Mouse (Mus musculus): ENCODE data around the gene Postn. TPM values are rescaled to one million over a fixed set of nuclear protein-coding genes. Genes with fewer than 3 reads are reported as not detected.

The Postn gene
- 181 and 184 TPM in 2 replicates for polyA plus RNA-seq (2016; fragmentation: Nextera tagmentation; extraction: Ambion mirVana)

DNA sequence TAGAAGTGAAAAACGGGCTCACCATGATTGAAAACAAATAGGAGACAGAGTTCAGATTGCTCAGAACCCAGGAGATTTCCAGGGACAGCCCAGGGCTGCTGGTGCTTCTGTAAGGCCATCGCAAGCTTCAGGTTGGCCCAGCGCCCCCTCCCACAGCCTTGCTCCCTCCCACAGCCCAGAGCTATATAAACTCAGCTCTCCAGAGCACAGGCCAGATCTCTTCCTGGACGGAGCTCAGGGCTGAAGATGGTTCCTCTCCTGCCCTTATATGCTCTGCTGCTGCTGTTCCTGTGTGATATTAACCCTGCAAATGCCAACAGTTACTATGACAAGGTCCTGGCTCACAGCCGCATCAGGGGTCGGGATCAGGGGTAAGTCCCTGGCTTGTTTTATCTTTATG, at the start of gene Postn:
Postn (plus strand) TSS at position 213 of the 400 bp plus-strand sequence.
- ATAC-seq (ENCODE audit: insufficient number of reproducible peaks, insufficient read depth, low FRiP score, low TSS enrichment), result no peak
- Histone ChIP-seq H3K9me3 (no peaks in the 10 kb centered on the region), H3K4me3 (peak within 1 kb of the TSS; percentile 22), H3K4me1 (peaks cover 18% of the 10 kb centered on the region), H3K36me3 (no peaks in the 10 kb centered on the region), H3K4me2 (replicated peaks) (peak within 1 kb of the TSS; percentile 38), H3K27me3 (no peaks in the 10 kb centered on the region), H3K9ac (peak within 1 kb of the TSS; percentile 24), H3K27ac (peak within 1 kb of the TSS; percentile 75)
- 22% methylated on average over 6 of the region's 6 CpGs for WGBS

- H3K36me3 ChIP-seq, result no peaks in the 10 kb centered on the region
These were observed 46.9 kb upstream of the Postn start for GRCm38 (mm10) chr3:54314055-54314454.

DNA sequence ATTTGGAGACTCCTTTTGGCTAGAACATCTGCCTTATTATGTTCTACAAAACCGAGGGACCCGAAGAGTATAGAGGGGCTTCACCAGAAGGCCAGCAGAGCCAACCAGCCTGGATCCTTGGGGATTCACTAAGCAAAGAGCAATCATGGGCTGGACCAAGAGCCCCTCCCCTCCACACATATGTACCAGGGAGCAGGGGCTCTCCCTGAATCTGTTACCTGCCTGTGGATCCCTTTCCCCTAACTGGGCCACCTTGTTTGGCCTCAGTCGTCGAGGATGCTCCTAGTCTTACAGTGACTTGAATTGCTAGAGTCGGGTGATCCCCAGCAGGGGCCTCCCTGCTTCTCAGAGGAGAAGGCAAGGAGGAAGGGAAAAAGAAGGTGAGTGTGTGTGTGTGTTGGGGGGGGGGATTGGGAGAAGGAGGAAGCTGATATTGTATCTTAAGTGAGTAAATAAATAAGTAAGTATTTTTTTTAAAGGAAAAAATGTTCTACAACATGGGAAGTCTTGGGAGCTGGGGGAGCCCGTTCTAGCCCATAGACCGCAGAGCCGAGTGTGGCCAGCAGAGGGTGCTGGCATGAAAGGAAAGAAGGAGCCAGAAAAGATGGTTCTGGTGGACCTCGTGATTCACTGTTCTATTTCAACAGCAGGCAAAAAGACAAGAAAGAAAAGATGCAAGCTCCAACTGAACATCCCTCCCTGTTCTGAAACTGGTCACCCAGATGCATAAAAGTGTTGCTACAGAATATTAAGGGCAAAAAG, 7.8 kb upstream of the Postn start:
- Histone ChIP-seq H3K4me3 (no peak overlapping the region), H3K27me3 (no peaks in the 10 kb centered on the region), H3K27ac (no peak overlapping the region), H3K4me2 (replicated peaks) (no peak overlapping the region), H3K36me3 (no peaks in the 10 kb centered on the region), H3K9me3 (no peaks in the 10 kb centered on the region), H3K4me1 (no peaks in the 10 kb centered on the region), H3K9ac (no peak overlapping the region)
- no peak for ATAC-seq (ENCODE audit: insufficient number of reproducible peaks, insufficient read depth, low FRiP score, low TSS enrichment)
- 29% methylated on average over 9 of the region's 9 CpGs for WGBS

More at GRCm38 (mm10) chr3:54314055-54314454, 46.9 kb upstream of the Postn start:
- Histone ChIP-seq H3K4me3 (no peak overlapping the region), H3K9ac (no peak overlapping the region), H3K9me3 (no peaks in the 10 kb centered on the region), H3K27ac (no peak overlapping the region), H3K27me3 (no peaks in the 10 kb centered on the region), H3K4me1 (no peaks in the 10 kb centered on the region), H3K4me2 (replicated peaks) (no peak overlapping the region)
- no peak for ATAC-seq (ENCODE audit: insufficient number of reproducible peaks, insufficient read depth, low FRiP score, low TSS enrichment)
- 66% methylated on average over 2 of the region's 2 CpGs for WGBS

GRCm38 (mm10) chr3:54357561-54357960, 3.3 kb upstream of the Postn start:
- H3K4me2 ChIP-seq (replicated peaks), result no peak overlapping the region
- WGBS, result 65% methylated on average over 3 of the region's 3 CpGs
- H3K9me3 ChIP-seq, result no peaks in the 10 kb centered on the region
- H3K4me1 ChIP-seq, result peaks cover 17% of the 10 kb centered on the region
- no peak for ATAC-seq (ENCODE audit: insufficient number of reproducible peaks, insufficient read depth, low FRiP score, low TSS enrichment)
- no peaks in the 10 kb centered on the region for H3K27me3 ChIP-seq
- no peak overlapping the region for H3K4me3 ChIP-seq
- H3K36me3 ChIP-seq, result no peaks in the 10 kb centered on the region
- H3K9ac ChIP-seq, result no peak overlapping the region
- no peak overlapping the region for H3K27ac ChIP-seq

GRCm38 (mm10) chr3:54358463-54359189, 2.3 kb upstream of the Postn start:
- Histone ChIP-seq H3K4me1 (peaks cover 18% of the 10 kb centered on the region), H3K36me3 (no peaks in the 10 kb centered on the region), H3K27me3 (no peaks in the 10 kb centered on the region), H3K9me3 (no peaks in the 10 kb centered on the region), H3K9ac (no peak overlapping the region), H3K4me3 (no peak overlapping the region), H3K4me2 (replicated peaks) (peak overlapping the region; percentile 24; the same call in 1 of the 2 replicates), H3K27ac (peak overlapping the region; percentile 50)
- peak; percentile 73; the same call in 1 of the 2 replicates for ATAC-seq (ENCODE audit: insufficient number of reproducible peaks, insufficient read depth, low FRiP score, low TSS enrichment)
- 21% methylated on average over 15 of the region's 15 CpGs for WGBS

DNA sequence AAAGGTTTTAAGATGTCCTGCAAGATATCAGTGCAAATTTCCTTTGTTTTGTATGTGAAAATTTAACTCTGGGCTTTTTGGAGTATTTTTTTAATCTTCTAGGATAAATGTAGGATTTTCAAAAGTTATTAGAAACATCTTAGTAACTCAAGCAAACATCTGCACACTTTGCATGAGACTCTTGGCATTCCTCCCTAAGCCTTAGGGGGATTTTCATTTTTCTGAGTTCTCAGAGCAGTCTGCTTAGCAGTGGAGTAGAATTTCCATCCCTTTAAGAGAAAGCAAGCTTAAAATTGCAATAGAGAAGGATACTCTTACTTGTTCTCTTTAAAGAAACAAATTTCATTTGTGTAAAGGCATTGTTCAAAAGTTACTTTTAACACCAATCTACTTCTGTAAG, 747 bp downstream of the Postn start:
- peak overlapping the region; percentile 38 for H3K4me2 ChIP-seq (replicated peaks)
- H3K27ac ChIP-seq, result peak overlapping the region; percentile 74
- H3K9me3 ChIP-seq, result no peaks in the 10 kb centered on the region
- H3K36me3 ChIP-seq, result no peaks in the 10 kb centered on the region
- peaks cover 18% of the 10 kb centered on the region for H3K4me1 ChIP-seq
- peak overlapping the region; percentile 20 for H3K4me3 ChIP-seq
- H3K9ac ChIP-seq, result no peak overlapping the region
- ATAC-seq (ENCODE audit: insufficient number of reproducible peaks, insufficient read depth, low FRiP score, low TSS enrichment), result no peak
- no peaks in the 10 kb centered on the region for H3K27me3 ChIP-seq

GRCm38 (mm10) chr3:54371015-54371414, 10.1 kb downstream of the Postn start:
- Histone ChIP-seq H3K9ac (no peak overlapping the region), H3K27ac (no peak overlapping the region), H3K36me3 (peaks cover 22% of the 10 kb centered on the region), H3K27me3 (no peaks in the 10 kb centered on the region), H3K4me1 (no peaks in the 10 kb centered on the region), H3K4me3 (no peak overlapping the region), H3K4me2 (replicated peaks) (no peak overlapping the region), H3K9me3 (no peaks in the 10 kb centered on the region)
- ATAC-seq (ENCODE audit: insufficient number of reproducible peaks, insufficient read depth, low FRiP score, low TSS enrichment), result no peak
- WGBS, result 55% methylated on average over 1 of the region's 1 CpGs

GRCm38 (mm10) chr3:54372625-54373024, 11.7 kb downstream of the Postn start:
- no peak overlapping the region for H3K9ac ChIP-seq
- 71% methylated on average over 6 of the region's 6 CpGs for WGBS
- no peak overlapping the region for H3K27ac ChIP-seq
- ATAC-seq (ENCODE audit: insufficient number of reproducible peaks, insufficient read depth, low FRiP score, low TSS enrichment), result no peak
- no peaks in the 10 kb centered on the region for H3K9me3 ChIP-seq
- H3K4me1 ChIP-seq, result no peaks in the 10 kb centered on the region
- H3K36me3 ChIP-seq, result peaks cover 22% of the 10 kb centered on the region
- H3K4me3 ChIP-seq, result no peak overlapping the region
- H3K4me2 ChIP-seq (replicated peaks), result no peak overlapping the region
- H3K27me3 ChIP-seq, result no peaks in the 10 kb centered on the region

- Histone ChIP-seq H3K36me3 (peaks cover 14% of the 10 kb centered on the region), H3K9me3 (no peaks in the 10 kb centered on the region), H3K4me1 (no peaks in the 10 kb centered on the region), H3K4me2 (replicated peaks) (no peak overlapping the region), H3K4me3 (no peak overlapping the region), H3K27ac (no peak overlapping the region), H3K27me3 (no peaks in the 10 kb centered on the region), H3K9ac (no peak overlapping the region)
- WGBS, result 96% methylated on average over 6 of the region's 6 CpGs
- no peak for ATAC-seq (ENCODE audit: insufficient number of reproducible peaks, insufficient read depth, low FRiP score, low TSS enrichment)
These were observed 15.1 kb downstream of the Postn start for GRCm38 (mm10) chr3:54376014-54376413.

DNA sequence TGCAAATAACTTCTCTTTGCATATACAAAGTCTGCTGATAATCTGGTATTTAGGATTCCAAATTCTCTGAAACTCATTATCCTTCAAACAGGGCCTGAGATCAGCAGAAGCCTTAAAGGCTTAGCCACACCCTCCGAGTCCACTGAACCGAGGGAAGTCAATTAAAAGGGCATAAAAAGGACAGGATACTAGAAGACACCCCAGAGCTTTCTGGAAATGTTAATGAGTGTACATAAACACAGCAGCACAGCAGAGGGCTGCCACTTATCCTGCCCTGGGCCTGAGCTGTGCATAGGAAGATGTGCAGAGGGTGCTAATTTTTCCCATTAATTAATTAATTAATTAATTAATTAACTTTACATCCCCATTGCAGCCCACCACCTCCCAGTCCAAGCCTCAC, 16.7 kb downstream of the Postn start:
- no peak overlapping the region for H3K4me2 ChIP-seq (replicated peaks)
- H3K27ac ChIP-seq, result no peak overlapping the region
- H3K27me3 ChIP-seq, result no peaks in the 10 kb centered on the region
- no peaks in the 10 kb centered on the region for H3K4me1 ChIP-seq
- H3K9ac ChIP-seq, result no peak overlapping the region
- H3K4me3 ChIP-seq, result no peak overlapping the region
- no peaks in the 10 kb centered on the region for H3K9me3 ChIP-seq
- no peak for ATAC-seq (ENCODE audit: insufficient number of reproducible peaks, insufficient read depth, low FRiP score, low TSS enrichment)
- WGBS, result 36% methylated on average over 2 of the region's 2 CpGs
- H3K36me3 ChIP-seq, result peaks cover 7% of the 10 kb centered on the region; the same call in 1 of the 2 replicates

GRCm38 (mm10) chr3:54378135-54378534, 17.2 kb downstream of the Postn start:
- 52% methylated on average over 1 of the region's 1 CpGs for WGBS

DNA sequence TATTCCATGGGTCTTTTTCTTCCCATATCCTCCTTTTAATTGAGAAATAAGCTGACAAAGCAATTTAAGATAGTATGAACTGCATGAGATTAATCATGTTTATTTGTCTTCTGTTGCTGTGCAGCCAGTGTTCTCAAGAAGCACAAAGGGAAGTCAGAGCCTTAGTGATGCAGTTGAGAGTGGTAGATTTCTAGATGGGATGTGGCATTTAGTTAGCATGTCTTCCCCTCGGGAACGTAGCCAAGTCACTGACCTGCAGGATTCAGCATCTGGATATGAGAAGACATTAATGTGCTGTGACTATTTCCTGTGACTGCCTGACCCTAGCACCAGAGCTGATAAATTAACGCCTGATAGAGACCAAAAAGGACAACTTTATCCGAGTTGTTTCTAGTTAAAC, 19.1 kb downstream of the Postn start:
- no peak for ATAC-seq (ENCODE audit: insufficient number of reproducible peaks, insufficient read depth, low FRiP score, low TSS enrichment)
- Histone ChIP-seq H3K4me2 (replicated peaks) (no peak overlapping the region), H3K27ac (no peak overlapping the region), H3K9ac (no peak overlapping the region), H3K9me3 (no peaks in the 10 kb centered on the region), H3K36me3 (peaks cover 4% of the 10 kb centered on the region; the same call in 1 of the 2 replicates), H3K4me3 (no peak overlapping the region), H3K27me3 (no peaks in the 10 kb centered on the region), H3K4me1 (no peaks in the 10 kb centered on the region)
- WGBS, result 67% methylated on average over 4 of the region's 4 CpGs

More at GRCm38 (mm10) chr3:54378135-54378534, 17.2 kb downstream of the Postn start:
- no peaks in the 10 kb centered on the region for H3K4me1 ChIP-seq
- no peak overlapping the region for H3K9ac ChIP-seq
- H3K4me3 ChIP-seq, result no peak overlapping the region
- no peak overlapping the region for H3K27ac ChIP-seq
- no peaks in the 10 kb centered on the region for H3K9me3 ChIP-seq
- no peak for ATAC-seq (ENCODE audit: insufficient number of reproducible peaks, insufficient read depth, low FRiP score, low TSS enrichment)
- H3K4me2 ChIP-seq (replicated peaks), result no peak overlapping the region
- H3K27me3 ChIP-seq, result no peaks in the 10 kb centered on the region
- peaks cover 7% of the 10 kb centered on the region; the same call in 1 of the 2 replicates for H3K36me3 ChIP-seq

Data from embryonic facial prominence, embryonic 12.5 days (tissue).